ENCODE assay signal across 8 mouse cellular contexts in the genomic region with DNA sequence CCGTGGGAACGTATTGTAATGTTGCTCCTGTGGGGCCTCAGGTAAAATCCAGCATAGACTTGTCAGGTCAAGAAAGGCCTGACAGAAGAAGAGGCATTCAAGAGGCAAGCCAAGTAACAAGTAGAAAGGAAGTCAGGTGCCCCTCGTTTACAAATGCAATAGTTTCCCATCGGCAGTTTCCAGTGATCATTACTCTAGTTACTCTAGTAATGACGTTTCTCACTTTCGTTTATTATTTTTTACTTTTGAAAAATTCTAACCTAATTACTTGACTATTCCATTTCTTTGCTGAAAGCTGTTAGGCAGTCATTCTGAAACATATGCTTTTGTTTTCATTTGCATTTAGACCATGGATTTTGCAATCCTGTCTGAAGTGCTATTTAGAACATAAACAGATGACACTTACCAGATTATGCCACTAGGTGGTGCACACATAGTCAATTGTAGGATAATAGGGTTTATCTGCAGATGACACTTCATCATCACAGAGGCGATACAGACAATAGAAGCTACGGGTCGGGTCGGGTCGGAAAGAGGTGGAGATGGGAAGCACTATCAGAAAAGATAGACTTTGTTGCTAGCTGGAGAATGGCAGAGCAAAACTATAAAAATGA.
DNase-seq lines count a peak whose midpoint lies in the region; ATAC-seq and TF ChIP-seq lines count a peak whose summit lies in the region.

No protein-coding gene starts in this region.

- TF ChIP-seq CTCF in testis, adult 2 months (IDR thresholded peaks at IDR 0.05; ENCODE audit: control insufficient read depth, insufficient read depth, insufficient replicate concordance, low read depth, low read length), result no peak
- peak; percentile 77 for TF ChIP-seq CTCF in left cerebral cortex, adult 2 months (IDR thresholded peaks at IDR 0.05)

- DNase-seq in heart, adult 18-20 months, result peak; percentile 22 to 55
- no peak for DNase-seq in testis, postnatal 14 days (ENCODE audit: low spot score)
- peak; percentile 53 for DNase-seq in embryo, embryonic 11 days
- DNase-seq in left cerebral cortex, adult 2 months (ENCODE audit: extremely low spot score in 1 of 2, low spot score in 2 of 2), result no peak
- DNase-seq in retina, adult 2 months (ENCODE audit: low read depth, low spot score), result peak; percentile 23
- no peak for DNase-seq in right cerebral cortex, postnatal 10 days (ENCODE audit: low spot score in 2 of 2)

- no peak for ATAC-seq in heart, embryonic 11.5 days (replicated peaks; ENCODE audit: insufficient number of reproducible peaks, low FRiP score, low TSS enrichment)

- 53% methylated on average over 11 of the region's 11 CpGs for WGBS in heart, embryonic 11.5 days (ENCODE audit: insufficient replicate concordance)

- no peak overlapping the region for H3K27ac ChIP-seq in heart, embryonic 11.5 days (ENCODE audit: low read depth, low read length)
- peak overlapping the region; percentile 72 for H3K27ac ChIP-seq in testis, adult 2 months (ENCODE audit: control insufficient read depth, insufficient read depth, low read depth, low read length)
- H3K27ac ChIP-seq in left cerebral cortex, adult 2 months, result peak overlapping the region; percentile 87

- no peak overlapping the region for H3K4me2 ChIP-seq in heart, embryonic 11.5 days

- H3K9me3 ChIP-seq in heart, embryonic 11.5 days (replicated peaks; ENCODE audit: control insufficient read depth, low read length), result no peaks in the 10 kb centered on the region

- H3K4me3 ChIP-seq in heart, embryonic 11.5 days (ENCODE audit: low read depth, low read length), result no peak overlapping the region
- no peak overlapping the region for H3K4me3 ChIP-seq in testis, adult 2 months (ENCODE audit: control insufficient read depth, low read depth, low read length)
- H3K4me3 ChIP-seq in left cerebral cortex, adult 2 months, result no peak overlapping the region

- no peak for TF ChIP-seq POLR2A in testis, adult 2 months (IDR thresholded peaks at IDR 0.05; ENCODE audit: control insufficient read depth, low read depth, low read length)

- intact Hi-C loops in left cerebral cortex, adult 2 months (cut with DNase I), result loop anchor here (1.0 to 5.0 kb wide), 8 partner anchors 21 to 1276 kb away; a partner anchor contains a TSS

- H3K9ac ChIP-seq in heart, embryonic 11.5 days (ENCODE audit: low read depth, low read length), result no peak overlapping the region

- H3K4me1 ChIP-seq in heart, embryonic 11.5 days (ENCODE audit: control insufficient read depth, insufficient read depth, low read length), result peaks cover 6% of the 10 kb centered on the region; the same call in 1 of the 2 replicates
- no peaks in the 10 kb centered on the region for H3K4me1 ChIP-seq in testis, adult 2 months (ENCODE audit: control insufficient read depth, insufficient read depth, low read length)

- no peaks in the 10 kb centered on the region for H3K36me3 ChIP-seq in heart, embryonic 11.5 days (ENCODE audit: control insufficient read depth, insufficient read depth, low read length)
- H3K36me3 ChIP-seq in testis, adult 2 months (ENCODE audit: control insufficient read depth, insufficient read depth, low read length), result no peaks in the 10 kb centered on the region

- no peaks in the 10 kb centered on the region for H3K27me3 ChIP-seq in heart, embryonic 11.5 days (ENCODE audit: control insufficient read depth, insufficient read depth, low read length)
- no peaks in the 10 kb centered on the region for H3K27me3 ChIP-seq in testis, adult 2 months (ENCODE audit: control insufficient read depth, insufficient read depth, low read length)

Comparison
In these comparisons a context has a peak if more than half of its experiments do, and no peak if none do; other contexts are left out.
1. DNase-seq: peak in heart, adult 18-20 months (2 of 2), embryo, embryonic 11 days (single experiment) and retina, adult 2 months (single experiment); none in testis, postnatal 14 days (single experiment), left cerebral cortex, adult 2 months (0 of 2) and right cerebral cortex, postnatal 10 days (0 of 2).